Mouse (Mus musculus) splenic B cell, adult 2 months (primary cell): ENCODE measurements around the gene Gmfg.
A peak's percentile ranks its signal among the peaks of the same experiment; 100 is the strongest.

Experiments used
- DNase-seq: peaks from one replicate; pipeline ENCODE4 v3.0.0-alpha.2; 2011; ENCODE audit warnings: low read depth, low spot score
- H3K27me3 ChIP-seq: 2 replicates; pipeline ENCODE4 v1.6.1; 2012; ENCODE audit warnings: mild to moderate bottlenecking, low read length, moderate library complexity, mixed read lengths; ENCODE audit not compliant: control insufficient read depth, poor library complexity, insufficient read depth, severe bottlenecking
- H3K36me3 ChIP-seq: 2 replicates; pipeline ENCODE4 v1.6.1; 2012; ENCODE audit warnings: mild to moderate bottlenecking, low read length, moderate library complexity, mixed read lengths; ENCODE audit not compliant: control insufficient read depth, poor library complexity, insufficient read depth, severe bottlenecking

Gmfg gene

DNA sequence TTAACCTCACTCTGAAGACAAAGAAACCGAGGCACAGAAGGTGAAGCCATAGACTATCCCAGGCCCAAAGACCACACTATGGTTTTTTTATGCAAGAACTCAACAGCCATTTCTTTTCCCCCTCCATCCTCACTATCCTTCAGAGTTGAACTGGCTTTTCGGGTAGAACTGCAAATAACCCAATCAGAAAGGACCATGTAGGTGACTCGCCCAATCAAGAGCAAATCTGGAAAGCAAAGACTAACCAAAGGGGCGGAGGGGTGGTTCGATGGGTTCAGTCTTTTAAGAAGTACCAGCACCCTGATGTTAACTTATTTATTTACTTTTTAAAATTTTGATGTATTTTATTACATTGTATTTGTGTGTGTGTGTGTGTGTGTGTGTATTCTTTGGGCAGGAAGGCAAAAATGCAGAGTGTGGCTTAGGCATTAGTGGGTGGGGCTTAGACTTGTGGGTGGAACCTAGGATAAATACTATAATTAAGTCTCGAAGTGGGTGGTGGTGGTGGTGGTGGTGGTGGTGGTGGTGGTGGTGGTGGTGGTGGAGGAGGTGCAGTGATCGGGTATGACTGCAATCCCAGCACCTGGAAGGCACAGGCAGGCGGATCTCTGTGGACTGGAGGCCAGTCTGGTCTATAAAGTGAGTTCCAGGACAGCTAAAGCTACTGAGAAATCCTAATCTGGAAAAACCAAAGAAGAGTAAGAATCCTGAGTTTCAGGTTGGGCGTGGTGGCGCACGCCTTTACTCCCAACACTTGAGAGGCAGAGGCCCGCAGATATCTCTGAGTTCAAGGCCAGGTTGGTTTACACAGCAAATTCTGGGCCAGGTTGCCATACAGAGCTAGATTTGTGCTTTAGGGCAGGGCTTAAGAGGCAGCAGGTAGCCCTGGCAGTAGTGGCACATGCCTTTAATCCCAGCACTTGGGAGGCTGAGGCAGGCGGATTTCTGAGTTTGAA, 10.9 kb downstream of the Gmfg start:
- no peak for DNase-seq
- Histone ChIP-seq H3K36me3 (peaks cover 17% of the 10 kb centered on the region), H3K27me3 (peaks cover 3% of the 10 kb centered on the region; the same call in 1 of the 2 replicates)

- no peak for DNase-seq
- Histone ChIP-seq H3K27me3 (peaks cover 3% of the 10 kb centered on the region; the same call in 1 of the 2 replicates), H3K36me3 (peaks cover under 1% of the 10 kb centered on the region; the same call in 1 of the 2 replicates)
These were observed 14.5 kb downstream of the Gmfg start, which contains the start of gene Lrfn1 for GRCm38 (mm10) chr7:28451531-28452360. TSS of gene Lrfn1 (plus strand) at chr7:28451980.

DNA sequence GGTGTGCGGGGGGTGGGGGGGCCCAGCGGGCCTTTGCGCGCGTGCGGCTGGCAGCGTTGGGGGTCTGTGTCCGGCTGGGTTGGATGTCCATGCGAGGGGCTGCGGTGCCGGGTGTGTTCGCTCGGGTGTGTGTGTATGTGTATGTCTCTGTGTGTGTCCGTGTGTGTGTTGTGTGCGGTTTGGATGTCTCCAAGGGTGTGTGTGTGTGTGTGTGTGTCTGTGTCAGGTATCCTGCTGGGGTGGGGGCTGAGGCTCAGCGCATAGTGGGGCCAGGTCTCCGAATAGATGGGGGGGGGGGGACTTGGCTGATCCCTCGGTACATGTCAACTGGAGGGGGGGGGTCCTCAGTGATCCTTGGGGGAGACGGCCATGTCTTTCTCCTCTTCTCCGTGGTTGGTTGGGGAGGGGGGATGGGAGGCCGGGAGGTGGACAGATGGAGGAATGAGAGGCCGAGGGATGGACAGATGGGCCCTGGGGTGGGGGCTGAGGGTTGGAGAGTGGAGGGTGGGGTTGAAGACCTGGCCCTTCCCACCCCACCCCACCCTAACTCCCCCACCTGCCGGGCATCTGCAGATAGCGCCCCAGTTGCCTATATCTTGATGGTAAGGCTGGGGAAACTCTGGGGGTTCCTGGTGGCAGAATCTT, 15.2 kb downstream of the Gmfg start:
- Histone ChIP-seq H3K27me3 (peaks cover 3% of the 10 kb centered on the region; the same call in 1 of the 2 replicates), H3K36me3 (no peaks in the 10 kb centered on the region)
- no peak for DNase-seq

DNA sequence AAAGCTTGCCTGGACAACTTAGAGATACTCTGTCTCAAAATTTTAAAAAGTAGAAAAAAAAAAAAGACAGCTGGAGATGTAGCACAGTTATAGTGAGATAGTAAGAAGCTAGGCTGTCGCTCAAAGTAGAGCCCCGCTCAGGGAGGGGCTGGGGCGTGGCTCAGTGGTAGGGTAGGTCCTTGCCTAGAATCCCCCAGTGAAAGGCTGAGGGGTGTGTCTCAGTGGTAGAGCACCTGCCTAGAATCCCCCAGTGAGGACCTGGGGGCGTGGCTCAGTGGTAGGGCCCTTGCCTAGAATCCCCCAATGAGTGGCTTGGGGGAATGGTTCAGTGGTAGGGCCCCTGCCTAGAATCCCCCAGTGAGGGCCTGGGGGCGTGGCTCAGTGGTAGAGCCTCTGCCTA, 23.1 kb downstream of the Gmfg start:
- no peaks in the 10 kb centered on the region for H3K27me3 ChIP-seq

GRCm38 (mm10) chr7:28462769-28463168, 25.5 kb downstream of the Gmfg start:
- no peaks in the 10 kb centered on the region for H3K27me3 ChIP-seq
- no peaks in the 10 kb centered on the region for H3K36me3 ChIP-seq
- DNase-seq, result no peak

More for the DNA sequence above, 23.1 kb downstream of the Gmfg start:
- DNase-seq, result no peak
- H3K36me3 ChIP-seq, result no peaks in the 10 kb centered on the region

DNA sequence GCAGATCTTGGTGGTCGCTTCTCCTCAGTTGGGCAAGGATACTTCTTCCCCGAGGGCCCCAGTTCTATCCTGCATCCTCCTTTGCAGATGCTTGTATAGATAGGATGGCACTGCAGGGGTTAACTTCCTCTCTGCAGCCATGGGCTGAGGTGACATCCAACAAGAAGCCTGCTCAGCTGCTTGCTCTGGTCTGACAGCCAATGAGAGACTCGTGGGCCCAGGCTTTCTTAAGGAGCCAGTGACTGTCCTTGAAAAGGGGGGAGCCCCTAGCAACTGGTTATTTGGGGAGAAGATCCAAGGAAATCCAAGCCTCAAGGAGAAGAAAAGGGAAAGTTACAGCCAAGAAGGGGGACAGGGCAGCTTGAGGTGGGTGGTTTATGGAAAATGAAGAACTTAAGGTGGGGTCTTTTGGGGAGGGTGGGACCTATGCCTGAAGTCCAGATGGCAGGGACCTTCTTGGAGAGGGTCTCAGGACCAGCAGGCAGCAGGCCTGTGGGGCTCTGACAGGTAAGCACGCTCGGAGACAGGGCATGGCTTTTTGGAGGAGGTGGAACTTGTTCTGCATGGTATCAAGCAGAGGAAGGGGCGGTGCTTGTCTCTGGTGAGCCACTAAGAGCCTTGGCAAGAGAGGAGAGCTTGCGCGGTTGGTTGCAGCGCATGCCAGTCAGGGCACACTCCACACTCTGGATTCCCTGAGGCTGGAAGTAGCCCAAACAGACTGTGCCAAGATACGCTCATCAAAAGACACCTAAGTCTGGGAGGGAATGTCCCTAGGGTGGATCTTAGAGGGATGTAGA, 27.4 kb downstream of the Gmfg start:
- Histone ChIP-seq H3K27me3 (no peaks in the 10 kb centered on the region), H3K36me3 (no peaks in the 10 kb centered on the region)
- peak; percentile 47 for DNase-seq

DNA sequence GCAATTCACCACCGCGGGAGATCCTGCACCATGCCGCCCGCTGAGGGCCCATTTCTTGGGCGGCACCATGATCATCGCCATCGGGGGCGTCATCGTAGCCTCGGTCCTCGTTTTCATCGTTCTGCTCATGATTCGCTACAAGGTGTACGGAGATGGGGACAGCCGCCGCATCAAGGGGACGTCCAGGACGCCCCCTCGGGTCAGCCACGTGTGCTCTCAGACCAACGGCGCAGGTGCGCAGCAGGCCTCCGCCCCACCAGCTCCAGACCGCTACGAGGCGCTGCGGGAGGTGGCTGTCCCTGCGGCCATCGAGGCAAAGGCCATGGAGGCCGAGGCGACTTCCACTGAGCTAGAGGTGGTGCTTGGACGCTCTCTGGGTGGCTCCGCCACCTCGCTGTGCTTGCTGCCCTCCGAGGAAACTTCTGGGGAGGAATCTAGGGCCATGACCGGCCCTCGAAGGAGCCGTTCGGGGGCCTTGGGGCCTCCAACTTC, 29.5 kb downstream of the Gmfg start:
- no peaks in the 10 kb centered on the region for H3K36me3 ChIP-seq
- no peak for DNase-seq
- H3K27me3 ChIP-seq, result no peaks in the 10 kb centered on the region

DNA sequence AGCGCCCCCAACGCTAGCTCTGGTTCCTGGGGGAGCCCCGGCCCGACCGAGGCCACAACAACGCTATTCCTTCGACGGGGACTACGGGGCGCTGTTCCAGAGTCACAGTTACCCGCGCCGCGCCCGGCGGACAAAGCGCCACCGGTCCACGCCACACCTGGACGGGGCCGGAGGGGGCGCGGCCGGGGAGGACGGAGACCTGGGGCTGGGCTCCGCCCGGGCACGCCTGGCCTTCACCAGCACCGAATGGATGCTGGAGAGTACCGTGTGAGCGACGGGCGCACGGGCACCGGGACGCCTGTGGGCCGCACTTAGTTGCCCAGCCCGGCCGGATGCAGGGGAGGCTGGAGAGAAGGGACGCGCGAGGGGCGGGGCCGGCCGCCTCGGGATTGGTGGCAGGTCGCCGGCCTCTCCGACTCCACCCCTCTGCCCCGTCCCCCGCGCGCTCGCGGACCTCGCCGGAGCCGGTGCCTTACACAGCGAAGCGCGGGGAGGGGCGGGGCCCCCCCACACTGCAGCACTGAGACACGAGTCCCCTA, 30.0 kb downstream of the Gmfg start:
- Histone ChIP-seq H3K36me3 (no peaks in the 10 kb centered on the region), H3K27me3 (no peaks in the 10 kb centered on the region)
- no peak for DNase-seq

- H3K27me3 ChIP-seq, result no peaks in the 10 kb centered on the region; the same call in 1 of the 2 replicates
- DNase-seq, result no peak
- no peaks in the 10 kb centered on the region for H3K36me3 ChIP-seq
These were observed 38.9 kb downstream of the Gmfg start for GRCm38 (mm10) chr7:28476191-28476590.

- Histone ChIP-seq H3K36me3 (no peaks in the 10 kb centered on the region), H3K27me3 (no peaks in the 10 kb centered on the region; the same call in 1 of the 2 replicates)
- no peak for DNase-seq
These were observed 40.1 kb downstream of the Gmfg start for GRCm38 (mm10) chr7:28477363-28477762.

GRCm38 (mm10) chr7:28478854-28479253, 41.6 kb downstream of the Gmfg start:
- Histone ChIP-seq H3K36me3 (no peaks in the 10 kb centered on the region), H3K27me3 (no peaks in the 10 kb centered on the region; the same call in 1 of the 2 replicates)
- DNase-seq, result no peak

DNA sequence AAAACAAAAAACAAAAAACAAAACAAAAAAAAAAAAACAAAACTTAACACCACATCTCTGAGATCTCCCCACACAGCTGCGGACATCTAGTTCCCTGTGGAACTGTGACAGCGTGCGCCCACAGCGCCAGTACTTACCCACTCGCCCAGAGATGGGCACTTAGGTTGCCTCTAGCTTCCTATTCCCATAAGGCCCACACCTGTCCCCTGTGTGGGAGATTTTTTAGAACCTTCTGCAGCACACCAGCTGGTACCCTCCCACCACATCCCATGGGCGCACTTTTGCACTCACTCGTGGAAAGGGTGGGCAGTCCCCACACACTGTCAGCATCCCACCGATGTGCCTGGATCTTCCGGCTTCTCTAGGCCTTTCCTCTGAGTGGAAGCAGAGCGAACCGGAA, 45.6 kb downstream of the Gmfg start:
- DNase-seq, result no peak
- Histone ChIP-seq H3K36me3 (no peaks in the 10 kb centered on the region), H3K27me3 (no peaks in the 10 kb centered on the region; the same call in 1 of the 2 replicates)

- no peaks in the 10 kb centered on the region for H3K36me3 ChIP-seq
- no peak for DNase-seq
- no peaks in the 10 kb centered on the region for H3K27me3 ChIP-seq
These were observed 46.9 kb downstream of the Gmfg start for GRCm38 (mm10) chr7:28484192-28484591.
